Comparison of ENCODE assay signal across 21 mouse cellular contexts in genomic region chr2:85510376-85510775, GRCm38 (mm10). TPM values are rescaled to one million over a fixed set of nuclear protein-coding genes. Genes with fewer than 3 reads are reported as not detected.
"Had no signal": no experiment of that assay in that cellular context is flagged by ENCODE, and none has a peak within 500 bp of the region (broad histone marks: within the 10 kb centered on the region; RNA-seq: fewer than 3 reads in every experiment).

No protein-coding gene starts in this region.

- H3K4me2 ChIP-seq: kidney, embryonic 15.5 days; liver, embryonic 13.5 days; midbrain, embryonic 13.5 days; neural tube, embryonic 13.5 days had no signal

- H3K4me3 ChIP-seq: kidney, embryonic 15.5 days; liver, embryonic 13.5 days; megakaryocyte, embryonic 14.5 days; midbrain, embryonic 10.5 days; midbrain, embryonic 13.5 days; myocyte; neural tube, embryonic 13.5 days had no signal

- H3K27me3 ChIP-seq: kidney, embryonic 15.5 days; liver, embryonic 13.5 days; megakaryocyte, embryonic 14.5 days; midbrain, embryonic 13.5 days; neural tube, embryonic 13.5 days had no signal

- DNase-seq: kidney, adult 11 months; kidney, adult 8-10 months; kidney, postnatal 14 days; kidney, postnatal 4 days; liver, embryonic 13.5 days; lung, adult 2 months; lung, postnatal 36 days; retina, postnatal 1 day; right cerebral cortex, postnatal 25 days; spleen, adult 18-20 months; thymus, postnatal 25 days had no signal

- ATAC-seq: midbrain, embryonic 13.5 days; midbrain, embryonic 16.5 days had no signal

- H3K27ac ChIP-seq: kidney, embryonic 15.5 days; liver, embryonic 13.5 days; midbrain, embryonic 10.5 days; midbrain, embryonic 13.5 days; neural tube, embryonic 13.5 days had no signal

- H3K9me3 ChIP-seq: kidney, embryonic 15.5 days; liver, embryonic 13.5 days; megakaryocyte, embryonic 14.5 days; midbrain, embryonic 10.5 days; midbrain, embryonic 13.5 days; neural tube, embryonic 13.5 days had no signal

- H3K36me3 ChIP-seq: kidney, embryonic 15.5 days; liver, embryonic 13.5 days; midbrain, embryonic 10.5 days; midbrain, embryonic 13.5 days; neural tube, embryonic 13.5 days had no signal

- H3K4me1 ChIP-seq: kidney, embryonic 15.5 days; liver, embryonic 13.5 days; megakaryocyte, embryonic 14.5 days; midbrain, embryonic 10.5 days; midbrain, embryonic 13.5 days; neural tube, embryonic 13.5 days had no signal

- H3K9ac ChIP-seq: kidney, embryonic 15.5 days; liver, embryonic 13.5 days; midbrain, embryonic 13.5 days; neural tube, embryonic 13.5 days had no signal

RNA-seq across cellular contexts. Expression of gene 4833423E24Rik, which starts 8.4 kb away (rescaled TPM):
- polyA plus RNA-seq: kidney, embryonic 15.5 days; limb, embryonic 11.5 days; liver, adult 2 months; liver, embryonic 13.5 days; liver, embryonic 16.5 days; midbrain, embryonic 10.5 days; midbrain, embryonic 13.5 days; myocyte; neural tube, embryonic 13.5 days had no signal
